In the genomic region with DNA sequence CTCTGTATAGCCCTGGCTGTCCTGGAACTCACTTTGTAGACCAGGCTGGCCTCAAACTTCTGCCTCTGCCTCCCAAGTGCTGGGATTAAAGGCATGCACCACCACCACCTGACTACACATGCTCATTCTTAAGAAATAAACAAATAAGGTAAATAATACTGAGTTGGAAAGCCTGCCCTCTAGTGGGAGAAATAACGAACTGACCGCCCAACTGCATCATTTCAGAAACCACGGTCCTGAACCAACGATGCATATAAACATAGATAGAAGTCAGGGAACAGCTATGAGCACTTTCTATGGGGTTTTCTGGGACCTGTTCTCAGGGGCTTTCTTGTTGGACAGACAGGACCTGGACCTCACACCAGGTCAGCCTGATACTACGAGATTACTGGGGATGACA, we compare ENCODE assay signal across 7 mouse cellular contexts. TPM values are rescaled to one million over a fixed set of nuclear protein-coding genes. Genes with fewer than 3 reads are reported as not detected.
DNase-seq lines count a peak whose midpoint lies in the region; ATAC-seq and TF ChIP-seq lines count a peak whose summit lies in the region.

No protein-coding gene starts in this region.

- peak; percentile 45 for TF ChIP-seq RAD21 in CH12.LX (IDR thresholded peaks at IDR 0.05; ENCODE audit: low read depth, low read length)

- DNase-seq in kidney, adult 8-10 months: peak; percentile 24 to 47
- DNase-seq in kidney, adult 11 months: no peak
- DNase-seq in CH12.LX (ENCODE audit: extremely low read depth): peak; percentile 46
- DNase-seq in T-cell, adult 2 months (ENCODE audit: low spot score): peak; percentile 59
- peak; percentile 67 for DNase-seq in embryo, embryonic 10.5 days (ENCODE audit: low spot score)
- DNase-seq in liver, embryonic 14.5 days (ENCODE audit: low read depth in 3 of 3, low spot score in 3 of 3): peak in 1 of 3 experiments; percentile 35
- DNase-seq in splenic B cell, adult 2 months (ENCODE audit: low read depth, low spot score): peak; percentile 72

- peaks cover 0 to 10% of the 10 kb centered on the region in 2 experiments for H3K36me3 ChIP-seq in CH12.LX (replicated peaks in 1 of 2; ENCODE audit: control insufficient read depth in 1 of 2, insufficient read depth in 1 of 2, low read length in 1 of 2)
- no peaks in the 10 kb centered on the region for H3K36me3 ChIP-seq in liver, embryonic 14.5 days (replicated peaks; ENCODE audit: control insufficient read depth, insufficient read depth, low read depth)
- H3K36me3 ChIP-seq in splenic B cell, adult 2 months (ENCODE audit: control insufficient read depth, insufficient read depth, low read length, poor library complexity, severe bottlenecking): no peaks in the 10 kb centered on the region

- no peak overlapping the region for H3K4me3 ChIP-seq in CH12.LX (replicated peaks in 1 of 3; ENCODE audit: low read depth in 2 of 3, low read length in 2 of 3, poor library complexity in 1 of 3)
- H3K4me3 ChIP-seq in liver, embryonic 14.5 days (ENCODE audit: insufficient read depth in 1 of 2, low read depth in 2 of 2, low read length in 2 of 2): no peak overlapping the region

- dilution Hi-C loops in CH12.LX (cut with MboI; ENCODE audit: extremely low pct_ligation_motif_present, extremely low pct_unique_long_range_greater_than_20kb, low sequenced_read_pairs): no loop called here

- TF ChIP-seq EP300 in CH12.LX (IDR thresholded peaks at IDR 0.05; ENCODE audit: low read length): no peak
- no peak for TF ChIP-seq EP300 in liver, embryonic 14.5 days (IDR thresholded peaks at IDR 0.05; ENCODE audit: low read depth)

- H3K27ac ChIP-seq in CH12.LX (ENCODE audit: insufficient read depth, low read depth): no peak overlapping the region
- no peak overlapping the region for H3K27ac ChIP-seq in liver, embryonic 14.5 days

- peaks cover 0 to 3% of the 10 kb centered on the region in 2 experiments; a peak in 1 of 4 replicates for H3K4me1 ChIP-seq in CH12.LX (ENCODE audit: control insufficient read depth in 1 of 2, insufficient read depth in 2 of 2)
- peaks cover 9 to 10% of the 10 kb centered on the region in 2 experiments for H3K4me1 ChIP-seq in liver, embryonic 14.5 days (replicated peaks; ENCODE audit: control insufficient read depth in 2 of 2, insufficient read depth in 2 of 2, low read length in 1 of 2)

- peak; percentile 72 for TF ChIP-seq CTCF in CH12.LX (conservative IDR thresholded peaks at IDR 0.05 in 1 of 2, IDR thresholded peaks at IDR 0.05 in 1 of 2; ENCODE audit: low read depth in 2 of 2, low read length in 2 of 2)
- peak; percentile 82 for TF ChIP-seq CTCF in liver, embryonic 14.5 days (IDR thresholded peaks at IDR 0.05; ENCODE audit: low read depth)

- WGBS in liver, embryonic 14.5 days (ENCODE audit: insufficient replicate concordance): 20% methylated on average over 5 of the region's 5 CpGs

- in situ Hi-C loops in CH12.LX (cut with MboI; ENCODE audit: low pct_ligation_motif_present, low pct_unique_long_range_greater_than_20kb, low sequenced_read_pairs): no loop called here

- H3K9ac ChIP-seq in CH12.LX (ENCODE audit: insufficient read depth, low read depth): no peak overlapping the region
- no peak overlapping the region for H3K9ac ChIP-seq in liver, embryonic 14.5 days (replicated peaks)

- no peak overlapping the region for H3K4me2 ChIP-seq in CH12.LX (ENCODE audit: insufficient read depth, low read depth, poor library complexity, severe bottlenecking)
- H3K4me2 ChIP-seq in liver, embryonic 14.5 days (ENCODE audit: low read depth): no peak overlapping the region

- ATAC-seq in liver, embryonic 14.5 days (ENCODE audit: insufficient read depth): no peak

- H3K9me3 ChIP-seq in CH12.LX (replicated peaks; ENCODE audit: low read length): no peaks in the 10 kb centered on the region
- H3K9me3 ChIP-seq in liver, embryonic 14.5 days (ENCODE audit: control insufficient read depth, low read length): no peaks in the 10 kb centered on the region

- H3K79me2 ChIP-seq in CH12.LX (replicated peaks; ENCODE audit: control insufficient read depth, extremely low read depth, insufficient read depth, poor library complexity, severe bottlenecking): no peaks in the 10 kb centered on the region

- no peaks in the 10 kb centered on the region for H3K27me3 ChIP-seq in CH12.LX (replicated peaks)
- H3K27me3 ChIP-seq in liver, embryonic 14.5 days (ENCODE audit: control insufficient read depth, insufficient read depth, low read length): no peaks in the 10 kb centered on the region
- no peaks in the 10 kb centered on the region for H3K27me3 ChIP-seq in splenic B cell, adult 2 months (ENCODE audit: control insufficient read depth, insufficient read depth, low read length, poor library complexity, severe bottlenecking)

- no peak for TF ChIP-seq POLR2A in CH12.LX (IDR thresholded peaks at IDR 0.05; ENCODE audit: low read depth, low read length)

TF ChIP-seq in CH12.LX, 34 proteins besides CTCF, POLR2A, EP300 and RAD21:
- 0 out of 2 replicates have a peak, but pooled peaks have one; percentile 11 for TF ChIP-seq ZNF384 (IDR thresholded peaks at IDR 0.05; ENCODE audit: low read depth, low read length)
- peak; percentile 67 for TF ChIP-seq SMC3 (IDR thresholded peaks at IDR 0.05; ENCODE audit: low read depth, low read length)
- TF ChIP-seq TBP (conservative IDR thresholded peaks at IDR 0.05; ENCODE audit: low read depth, low read length): no peak
- no peak for TF ChIP-seq E2F4 (IDR thresholded peaks at IDR 0.05; ENCODE audit: insufficient replicate concordance, low read depth, low read length)
- TF ChIP-seq ZMIZ1 (IDR thresholded peaks at IDR 0.05; ENCODE audit: low read depth, low read length): no peak

RNA-seq across cellular contexts. Expression of gene Rgcc, which starts 25.6 kb away (rescaled TPM):
- total RNA-seq in CH12.LX (2012; rRNA removed): 1.6 and 2.2 TPM in 2 replicates
- total RNA-seq in CH12.LX (2014; rRNA removed): 3.3 and 5.2 TPM in 2 replicates
- polyA plus RNA-seq in CH12.LX (2012; ENCODE audit: insufficient read length, low read depth): 1.2 and 2.3 TPM in 2 replicates
- 226 and 293 TPM in 2 replicates for polyA plus RNA-seq in liver, embryonic 14.5 days (2012; rRNA removed)
- polyA plus RNA-seq in liver, embryonic 14.5 days (2014; fragmentation: Nextera tagmentation; extraction: Ambion mirVana): 357 and 375 TPM in 2 replicates

Comparison
In these comparisons a context has a peak if more than half of its experiments do, and no peak if none do; other contexts are left out.
1. RNA of gene Rgcc, which starts 25.6 kb away (polyA plus RNA-seq): 226 to 375 TPM in liver, embryonic 14.5 days; 1.2 to 2.3 TPM in CH12.LX; every median in the first group is over 10 times any median in the second.